Mouse (Mus musculus) embryonic fibroblast, embryonic 13.5 days (primary cell): ENCODE measurements around the gene Kcnd3.

Experiments used
- CTCF ChIP-seq: IDR thresholded peaks from 2 replicates; pipeline ENCODE4 v1.5.1; 2011; ENCODE audit warnings: mild to moderate bottlenecking, control low read depth, low read length, moderate library complexity, borderline replicate concordance; ENCODE audit not compliant: insufficient read depth
- POLR2A ChIP-seq: IDR thresholded peaks from 2 replicates; pipeline ENCODE4 v1.6.1; 2011; ENCODE audit warnings: low read depth, mild to moderate bottlenecking, control low read depth, low read length, moderate library complexity

DNA sequence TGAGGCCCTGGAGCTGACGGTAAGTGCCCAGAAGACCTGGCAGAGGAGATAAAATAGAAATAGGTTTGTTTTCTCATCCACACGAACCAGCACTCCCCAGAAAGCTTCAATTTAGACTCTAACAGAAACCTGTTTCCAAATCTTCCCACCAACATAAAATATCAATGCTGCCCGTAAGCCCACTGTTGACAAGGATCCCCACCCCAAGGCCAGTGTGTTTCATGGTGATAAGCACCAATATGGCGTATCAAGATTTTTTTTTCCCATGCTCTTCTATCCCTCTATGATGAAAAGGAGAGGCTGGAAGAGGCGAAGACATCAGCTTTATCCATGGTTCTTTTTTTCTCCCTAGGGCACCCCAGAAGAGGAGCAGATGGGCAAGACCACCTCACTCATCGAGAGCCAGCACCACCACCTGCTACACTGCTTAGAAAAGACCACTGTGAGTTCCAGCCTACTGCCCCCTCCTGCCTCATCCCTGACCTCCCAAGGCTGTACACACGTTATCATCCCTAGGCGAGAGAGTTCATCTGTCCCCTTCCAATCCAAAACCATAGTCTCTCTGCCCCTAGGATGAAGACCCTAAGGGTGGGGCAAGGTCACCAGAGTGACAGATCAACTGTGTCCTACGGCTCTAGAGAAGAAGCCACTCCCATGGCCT is 213.1 kb downstream of the Kcnd3 start:
- TF ChIP-seq CTCF (no peak), POLR2A (no peak)
